Mouse (Mus musculus) olfactory bulb, adult 2 months (tissue): Measurements from ENCODE around the gene Tcf7l2.

Experiments
- CTCF ChIP-seq: fragments of 200-500 bp; IDR thresholded peaks from 2 replicates; pipeline ENCODE4 v1.5.1; 2012; ENCODE audit warnings: low read depth, mild to moderate bottlenecking, low read length, moderate library complexity; ENCODE audit not compliant: insufficient read depth
- POLR2A ChIP-seq: fragments of 200-500 bp; IDR thresholded peaks from 2 replicates; pipeline ENCODE4 v1.6.1; 2012; ENCODE audit warnings: mild to moderate bottlenecking, low read depth, low read length, moderate library complexity; ENCODE audit not compliant: insufficient read depth

GRCm38 (mm10) chr19:55720409-55721092 is 21.1 kb upstream of the Tcf7l2 start:
- no peak for TF ChIP-seq POLR2A
- TF ChIP-seq CTCF = no peak
